Mouse (Mus musculus): ENCODE measurements around the gene Auts2.

DNA sequence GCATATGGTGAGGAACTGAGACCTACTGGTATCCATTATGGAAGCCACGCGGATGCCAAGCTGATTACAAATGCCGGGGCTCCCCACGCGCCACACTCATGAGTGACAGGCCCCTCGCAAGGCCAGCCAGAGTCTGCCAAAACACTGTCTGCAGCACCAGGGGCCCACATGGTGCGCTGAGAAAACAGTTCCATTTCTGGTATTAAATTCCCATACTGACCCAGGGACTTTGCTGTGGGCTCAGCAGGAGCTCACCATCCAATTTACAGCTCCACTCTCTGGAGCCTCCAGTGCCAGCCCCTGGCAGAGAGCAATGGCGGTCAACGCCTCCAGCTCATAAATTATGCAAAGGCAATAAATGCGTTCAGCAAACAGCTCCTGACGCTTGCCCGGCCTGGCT, 767.9 kb downstream of the Auts2 start:
- TF ChIP-seq POLR2A (IDR thresholded peaks at IDR 0.05; ENCODE audit: borderline replicate concordance, extremely low read depth, low read depth, low read length) (no peak), CTCF (IDR thresholded peaks at IDR 0.05; ENCODE audit: insufficient read depth, low read length) (no peak)

Measured in lung, adult 2 months (tissue).